In the genomic region with DNA sequence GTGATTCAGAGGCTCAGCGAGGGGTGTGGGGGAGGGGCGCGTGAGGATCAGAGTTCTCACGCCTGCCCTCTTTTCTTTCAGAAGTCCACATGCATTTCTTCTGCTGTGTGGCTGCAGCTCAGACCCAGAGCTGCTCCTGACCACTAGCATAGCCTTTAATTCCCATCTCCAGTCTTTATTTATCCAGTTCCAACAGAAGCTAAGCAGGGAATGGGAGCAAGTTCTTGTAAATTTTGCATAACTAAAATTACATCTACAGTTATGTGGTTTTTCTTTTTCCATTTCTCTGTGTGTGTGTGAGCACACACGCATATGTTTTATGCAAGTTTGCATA, we compare ENCODE assay signal across 8 mouse cellular contexts. TPM values are rescaled to one million over a fixed set of nuclear protein-coding genes. Genes with fewer than 3 reads are reported as not detected.
DNase-seq lines count a peak whose midpoint lies in the region; ATAC-seq lines count a peak whose summit lies in the region.

No protein-coding gene starts in this region.

- peak overlapping the region; percentile 35 for H3K4me3 ChIP-seq in heart, embryonic 15.5 days
- no peak overlapping the region for H3K4me3 ChIP-seq in embryonic facial prominence, embryonic 11.5 days (ENCODE audit: low read depth, low read length)
- H3K4me3 ChIP-seq in hindbrain, embryonic 14.5 days (replicated peaks; ENCODE audit: low read length): peak overlapping the region; percentile 7; the same call in 1 of the 2 replicates
- no peak overlapping the region for H3K4me3 ChIP-seq in midbrain, embryonic 11.5 days (ENCODE audit: low read depth, low read length)

- peak overlapping the region; percentile 15; the same call in 1 of the 2 replicates for H3K9ac ChIP-seq in heart, embryonic 15.5 days
- H3K9ac ChIP-seq in embryonic facial prominence, embryonic 11.5 days (replicated peaks; ENCODE audit: low read length): 0 out of 2 replicates have a peak overlapping the region, but pooled peaks have one; percentile 5
- peak overlapping the region; percentile 41; the same call in 1 of the 2 replicates for H3K9ac ChIP-seq in hindbrain, embryonic 14.5 days
- no peak overlapping the region for H3K9ac ChIP-seq in midbrain, embryonic 11.5 days (ENCODE audit: low read length)

- H3K27ac ChIP-seq in heart, embryonic 15.5 days: no peak overlapping the region
- no peak overlapping the region for H3K27ac ChIP-seq in embryonic facial prominence, embryonic 11.5 days (replicated peaks; ENCODE audit: low read depth, low read length)
- H3K27ac ChIP-seq in hindbrain, embryonic 14.5 days: no peak overlapping the region
- no peak overlapping the region for H3K27ac ChIP-seq in midbrain, embryonic 11.5 days (ENCODE audit: low read depth, low read length)

- peak overlapping the region; percentile 56 for H3K4me2 ChIP-seq in heart, embryonic 15.5 days
- H3K4me2 ChIP-seq in embryonic facial prominence, embryonic 11.5 days (ENCODE audit: low read depth, low read length): peak overlapping the region; percentile 11; the same call in 1 of the 2 replicates
- peak overlapping the region; percentile 39 for H3K4me2 ChIP-seq in hindbrain, embryonic 14.5 days (replicated peaks)
- peak overlapping the region; percentile 28; the same call in 1 of the 2 replicates for H3K4me2 ChIP-seq in midbrain, embryonic 11.5 days

- no peak for ATAC-seq in heart, embryonic 15.5 days (replicated peaks; ENCODE audit: insufficient number of reproducible peaks, insufficient read depth, low FRiP score, low read depth)
- ATAC-seq in embryonic facial prominence, embryonic 11.5 days (replicated peaks; ENCODE audit: insufficient number of reproducible peaks, low FRiP score, low TSS enrichment, low read depth): no peak
- no peak for ATAC-seq in hindbrain, embryonic 14.5 days (ENCODE audit: low FRiP score)
- ATAC-seq in midbrain, embryonic 11.5 days (ENCODE audit: low FRiP score): no peak

- H3K27me3 ChIP-seq in heart, embryonic 15.5 days: no peaks in the 10 kb centered on the region
- no peaks in the 10 kb centered on the region for H3K27me3 ChIP-seq in embryonic facial prominence, embryonic 11.5 days (ENCODE audit: control insufficient read depth, insufficient read depth, low read length)
- H3K27me3 ChIP-seq in hindbrain, embryonic 14.5 days (ENCODE audit: control insufficient read depth, insufficient read depth, low read length): no peaks in the 10 kb centered on the region
- no peaks in the 10 kb centered on the region for H3K27me3 ChIP-seq in midbrain, embryonic 11.5 days (ENCODE audit: control insufficient read depth, insufficient read depth, low read length)

- H3K4me1 ChIP-seq in heart, embryonic 15.5 days (replicated peaks): peaks cover 16% of the 10 kb centered on the region
- H3K4me1 ChIP-seq in embryonic facial prominence, embryonic 11.5 days (ENCODE audit: control insufficient read depth, insufficient read depth, low read length): no peaks in the 10 kb centered on the region
- H3K4me1 ChIP-seq in hindbrain, embryonic 14.5 days (replicated peaks; ENCODE audit: control insufficient read depth, insufficient read depth, low read length): no peaks in the 10 kb centered on the region; the same call in 1 of the 2 replicates
- 0 out of 2 replicates have a peak, but pooled peaks cover 4% of the 10 kb centered on the region for H3K4me1 ChIP-seq in midbrain, embryonic 11.5 days (ENCODE audit: control insufficient read depth, insufficient read depth, low read length)

- no peak for DNase-seq in heart, postnatal 4 days
- no peak for DNase-seq in embryonic facial prominence, embryonic 11.5 days (ENCODE audit: low spot score)
- no peak for DNase-seq in hindbrain, embryonic 14.5 days (ENCODE audit: low spot score)
- no peak for DNase-seq in midbrain, embryonic 11.5 days (ENCODE audit: low spot score, missing footprints)
- no peak for DNase-seq in T-cell, adult 2 months (ENCODE audit: low spot score)
- DNase-seq in natural killer cell, adult 2 months (ENCODE audit: low spot score in 2 of 2): no peak
- DNase-seq in kidney, postnatal 10 days: no peak

- 20% methylated on average over 5 of the region's 5 CpGs for WGBS in heart, embryonic 15.5 days
- WGBS in embryonic facial prominence, embryonic 11.5 days: 19% methylated on average over 5 of the region's 5 CpGs
- WGBS in hindbrain, embryonic 14.5 days: 18% methylated on average over 5 of the region's 5 CpGs
- 19% methylated on average over 5 of the region's 5 CpGs for WGBS in midbrain, embryonic 11.5 days

- H3K36me3 ChIP-seq in heart, embryonic 15.5 days: no peaks in the 10 kb centered on the region
- no peaks in the 10 kb centered on the region for H3K36me3 ChIP-seq in embryonic facial prominence, embryonic 11.5 days (replicated peaks; ENCODE audit: control insufficient read depth, insufficient read depth, low read depth, low read length)
- no peaks in the 10 kb centered on the region for H3K36me3 ChIP-seq in hindbrain, embryonic 14.5 days (replicated peaks; ENCODE audit: control insufficient read depth, insufficient read depth)
- H3K36me3 ChIP-seq in midbrain, embryonic 11.5 days (ENCODE audit: control insufficient read depth, insufficient read depth, low read length): no peaks in the 10 kb centered on the region

- H3K9me3 ChIP-seq in heart, embryonic 15.5 days (replicated peaks): no peaks in the 10 kb centered on the region
- H3K9me3 ChIP-seq in embryonic facial prominence, embryonic 11.5 days (replicated peaks; ENCODE audit: control insufficient read depth, low read length): no peaks in the 10 kb centered on the region
- no peaks in the 10 kb centered on the region for H3K9me3 ChIP-seq in hindbrain, embryonic 14.5 days (ENCODE audit: control insufficient read depth, low read length)
- no peaks in the 10 kb centered on the region for H3K9me3 ChIP-seq in midbrain, embryonic 11.5 days (ENCODE audit: control insufficient read depth, low read length)

RNA-seq across cellular contexts. Expression of gene Bend3, which starts 26.0 kb away (rescaled TPM):
- 2.5 and 3.8 TPM in 2 replicates for polyA plus RNA-seq in heart, embryonic 15.5 days (2015; fragmentation: Nextera tagmentation; extraction: Ambion mirVana)
- 10 to 100 TPM; 13.8 to 15.2 TPM for total RNA-seq in heart, postnatal 4 days (2021)
- polyA plus RNA-seq in embryonic facial prominence, embryonic 11.5 days (2014; fragmentation: Nextera tagmentation; extraction: Ambion mirVana): 6.9 and 7.1 TPM in 2 replicates
- 3.1 and 4.8 TPM in 2 replicates for polyA plus RNA-seq in hindbrain, embryonic 14.5 days (2014; fragmentation: Nextera tagmentation; extraction: Ambion mirVana)
- polyA plus RNA-seq in midbrain, embryonic 11.5 days (2014; fragmentation: Nextera tagmentation; extraction: Ambion mirVana): 7.7 and 8.3 TPM in 2 replicates

Comparison
In these comparisons a context has a peak if more than half of its experiments do, and no peak if none do; other contexts are left out.
1. H3K4me3 ChIP-seq: peak in heart, embryonic 15.5 days (single experiment) and hindbrain, embryonic 14.5 days (single experiment); none in embryonic facial prominence, embryonic 11.5 days (single experiment) and midbrain, embryonic 11.5 days (single experiment).
2. Peak in every context shown above with its lines, with median percentiles within 50 percentile points of each other: H3K4me2 ChIP-seq.